Comparison of ENCODE assay signal across 8 mouse cellular contexts in the genomic region with DNA sequence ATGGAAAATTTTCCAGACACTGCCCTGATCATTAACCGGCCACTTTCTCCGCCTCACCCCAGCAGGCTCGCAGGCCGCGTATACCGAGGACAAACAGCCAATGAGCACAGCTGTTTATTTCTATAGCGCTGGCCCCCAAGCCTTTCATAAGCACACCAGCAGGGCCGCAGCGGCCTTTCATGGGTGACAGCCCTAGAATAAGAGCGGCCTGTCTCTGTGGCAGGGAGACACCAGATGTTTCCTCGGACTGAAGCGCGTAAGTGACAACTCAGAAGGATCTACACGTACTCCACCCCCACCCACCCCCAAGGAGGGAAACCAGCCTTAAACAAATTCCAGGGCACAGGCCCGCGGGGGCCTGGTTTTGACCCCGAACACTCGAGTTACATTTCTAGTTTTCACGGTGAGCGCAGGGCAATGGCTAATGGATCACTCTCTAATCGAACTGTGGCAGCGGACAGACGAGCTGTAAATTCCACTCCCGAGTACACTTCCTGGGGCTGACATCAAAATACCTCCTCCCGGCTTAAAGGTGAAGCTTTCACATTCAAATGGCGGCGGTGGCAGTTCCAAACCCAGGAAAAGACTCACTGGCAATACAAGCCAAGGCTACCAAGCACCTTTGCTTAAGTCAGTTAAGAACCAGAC. TPM values are rescaled to one million over a fixed set of nuclear protein-coding genes. Genes with fewer than 3 reads are reported as not detected.
DNase-seq lines count a peak whose midpoint lies in the region; ATAC-seq and TF ChIP-seq lines count a peak whose summit lies in the region.

No protein-coding gene starts in this region.

- H3K9ac ChIP-seq in lung, postnatal 0 days (replicated peaks; ENCODE audit: low read depth) = no peak overlapping the region
- no peak overlapping the region for H3K9ac ChIP-seq in forebrain, embryonic 15.5 days (replicated peaks)
- H3K9ac ChIP-seq in limb, embryonic 13.5 days = peak overlapping the region; percentile 26; the same call in 1 of the 2 replicates

- peak; percentile 75 for DNase-seq in lung, postnatal 0 days (ENCODE audit: low spot score)
- DNase-seq in lung, postnatal 14 days = no peak
- DNase-seq in yolk sac, embryonic 10.5 days (ENCODE audit: low spot score) = peak; percentile 30
- no peak for DNase-seq in layer of hippocampus, adult 18-20 months (ENCODE audit: low spot score in 2 of 2)
- DNase-seq in adrenal gland, postnatal 4 days (ENCODE audit: low spot score in 2 of 2) = no peak
- no peak for DNase-seq in left cerebral cortex, adult 18-20 months (ENCODE audit: low spot score in 2 of 2)

- ATAC-seq in lung, postnatal 0 days = peak; percentile 76
- peak; percentile 39; the same call in 1 of the 2 replicates for ATAC-seq in forebrain, embryonic 15.5 days (replicated peaks)
- ATAC-seq in limb, embryonic 13.5 days (ENCODE audit: low FRiP score, low read depth) = no peak

- no peak; the same call in 1 of the 2 replicates for TF ChIP-seq CTCF in lung, postnatal 0 days (IDR thresholded peaks at IDR 0.05)

- no peaks in the 10 kb centered on the region for H3K9me3 ChIP-seq in lung, postnatal 0 days (ENCODE audit: low read length)
- no peaks in the 10 kb centered on the region for H3K9me3 ChIP-seq in forebrain, embryonic 15.5 days
- no peaks in the 10 kb centered on the region for H3K9me3 ChIP-seq in limb, embryonic 13.5 days

- TF ChIP-seq EP300 in lung, postnatal 0 days (IDR thresholded peaks at IDR 0.05) = no peak

- no peak overlapping the region for H3K4me3 ChIP-seq in lung, postnatal 0 days (ENCODE audit: low read depth, low read length)
- H3K4me3 ChIP-seq in forebrain, embryonic 15.5 days = no peak overlapping the region
- H3K4me3 ChIP-seq in limb, embryonic 13.5 days = no peak overlapping the region

- H3K4me2 ChIP-seq in lung, postnatal 0 days (replicated peaks; ENCODE audit: low read depth, low read length) = no peak overlapping the region; the same call in 1 of the 2 replicates
- no peak overlapping the region for H3K4me2 ChIP-seq in forebrain, embryonic 15.5 days (replicated peaks)
- H3K4me2 ChIP-seq in limb, embryonic 13.5 days (replicated peaks) = peak overlapping the region; percentile 34; the same call in 1 of the 2 replicates

- H3K4me1 ChIP-seq in lung, postnatal 0 days (ENCODE audit: insufficient read depth, low read depth, low read length) = no peaks in the 10 kb centered on the region
- H3K4me1 ChIP-seq in forebrain, embryonic 15.5 days = peaks cover 12% of the 10 kb centered on the region
- peaks cover 20% of the 10 kb centered on the region for H3K4me1 ChIP-seq in limb, embryonic 13.5 days

- no peaks in the 10 kb centered on the region for H3K36me3 ChIP-seq in lung, postnatal 0 days (ENCODE audit: insufficient read depth, low read length)
- H3K36me3 ChIP-seq in forebrain, embryonic 15.5 days = peaks cover 23% of the 10 kb centered on the region; the same call in 1 of the 2 replicates
- peaks cover 18% of the 10 kb centered on the region for H3K36me3 ChIP-seq in limb, embryonic 13.5 days

- WGBS in lung, postnatal 0 days = 25% methylated on average over 27 of the region's 27 CpGs
- 4% methylated on average over 27 of the region's 27 CpGs for WGBS in forebrain, embryonic 15.5 days
- WGBS in limb, embryonic 13.5 days = 8% methylated on average over 27 of the region's 27 CpGs

- no peaks in the 10 kb centered on the region for H3K27me3 ChIP-seq in lung, postnatal 0 days (replicated peaks; ENCODE audit: insufficient read depth, low read length)
- H3K27me3 ChIP-seq in forebrain, embryonic 15.5 days = no peaks in the 10 kb centered on the region
- H3K27me3 ChIP-seq in limb, embryonic 13.5 days = no peaks in the 10 kb centered on the region

- peak overlapping the region; percentile 51; the same call in 1 of the 2 replicates for H3K27ac ChIP-seq in lung, postnatal 0 days (ENCODE audit: low read length)
- peak overlapping the region; percentile 33; the same call in 1 of the 2 replicates for H3K27ac ChIP-seq in forebrain, embryonic 15.5 days (replicated peaks)
- H3K27ac ChIP-seq in limb, embryonic 13.5 days = peak overlapping the region; percentile 22; the same call in 1 of the 2 replicates

RNA-seq across cellular contexts. Expression of gene Atp9a, which starts 47.7 kb away (rescaled TPM):
- polyA plus RNA-seq in lung, postnatal 0 days (2015; fragmentation: Nextera tagmentation; extraction: Ambion mirVana) = 19.5 and 21.1 TPM in 2 replicates
- polyA plus RNA-seq in forebrain, embryonic 15.5 days (2015; fragmentation: Nextera tagmentation; extraction: Ambion mirVana) = 60.4 and 91.5 TPM in 2 replicates
- polyA plus RNA-seq in limb, embryonic 13.5 days (2015; fragmentation: Nextera tagmentation; extraction: Ambion mirVana) = 22.3 and 22.6 TPM in 2 replicates
- 100 to 1,000 TPM; 366 to 370 TPM for total RNA-seq in layer of hippocampus, adult 18-20 months (2021)
- total RNA-seq in adrenal gland, postnatal 4 days (2021) = 10 to 100 TPM; 85.3 to 88.5 TPM
- total RNA-seq in left cerebral cortex, adult 18-20 months (2021) = 100 to 1,000 TPM; 417 to 436 TPM

Comparison
In these comparisons a context has a peak if more than half of its experiments do, and no peak if none do; other contexts are left out.
1. DNase-seq: peak in lung, postnatal 0 days (single experiment) and yolk sac, embryonic 10.5 days (single experiment); none in lung, postnatal 14 days (single experiment), layer of hippocampus, adult 18-20 months (0 of 2), adrenal gland, postnatal 4 days (0 of 2) and left cerebral cortex, adult 18-20 months (0 of 2).
2. RNA of gene Atp9a, which starts 47.7 kb away (total RNA-seq): 417 to 436 TPM in left cerebral cortex, adult 18-20 months and 366 to 370 TPM in layer of hippocampus, adult 18-20 months; 85.3 to 88.5 TPM in adrenal gland, postnatal 4 days; every median in the first group is over 4 times any median in the second.
3. Peak in every context shown above with its lines, with median percentiles within 50 percentile points of each other: H3K27ac ChIP-seq.